Mouse (Mus musculus) thymus, postnatal 0 days (tissue): Measurements from ENCODE around the gene Syce2. TPM values are rescaled to one million over a fixed set of nuclear protein-coding genes. Genes with fewer than 3 reads are reported as not detected.

Experiments used
- DNase-seq: peaks from one replicate; pipeline ENCODE4 v3.0.0-alpha.2; 2015; ENCODE audit warnings: low spot score
- microRNA-seq: library from miRNA; unstranded; fragments of <30 nt; microRNA quantifications from one replicate; pipeline ENCODE4, GENCODE M21; 2016; ENCODE audit warnings: borderline number of aligned reads
- polyA plus RNA-seq: library from polyadenylated mRNA; unstranded; fragments of >200 nt; fragmentation: Nextera tagmentation; extraction: Ambion mirVana; gene quantifications from 2 replicates; pipeline ENCODE4 v1.2.1, GENCODE M21; 2015

Gene Syce2
- polyA plus RNA-seq, 1 experiment from 2014 or later: 104 TPM

- no peak for DNase-seq
These were observed 55.6 kb downstream of the Syce2 start for GRCm38 (mm10) chr8:84927513-84927912.

GRCm38 (mm10) chr8:84928456-84929306 lies 56.8 kb downstream of the Syce2 start:
- peak; percentile 54 for DNase-seq

- DNase-seq: no peak
These were observed 58.7 kb downstream of the Syce2 start for GRCm38 (mm10) chr8:84930582-84930981.

- DNase-seq: no peak
These were observed 62.1 kb downstream of the Syce2 start for GRCm38 (mm10) chr8:84933767-84934559.

GRCm38 (mm10) chr8:84934860-84935259 lies 62.9 kb downstream of the Syce2 start:
- DNase-seq: no peak

- DNase-seq: no peak
These were observed 63.6 kb downstream of the Syce2 start for GRCm38 (mm10) chr8:84935489-84935888.

- DNase-seq: no peak
These were observed 64.4 kb downstream of the Syce2 start for GRCm38 (mm10) chr8:84936041-84936961.

GRCm38 (mm10) chr8:84936962-84937546 lies 65.1 kb downstream of the Syce2 start, which contains the start of gene Mast1:
Gene Mast1 (minus strand): TSS chr8:84937359.
- peak; percentile 46 for DNase-seq

Small RNA genes within 50 kb of the gene (microRNA-seq; reads per million reads assigned to microRNA genes)
- gene Gm24197: not detected
- gene Mir7069: 3.3 reads per million

Other genes starting within 250 kb of the Syce2 start
- 76.9 and 86.0 TPM in 2 replicates for gene Ier2, start 209.3 kb upstream of the Syce2 start, polyA plus RNA-seq
- 50.0 and 51.5 TPM in 2 replicates for gene Trmt1, start 185.8 kb upstream of the Syce2 start, polyA plus RNA-seq
- gene Nacc1, start 184.2 kb upstream of the Syce2 start, polyA plus RNA-seq: 12.1 TPM in 2 replicates
- 8.1 and 8.8 TPM in 2 replicates for gene Lyl1, start 170.7 kb upstream of the Syce2 start, polyA plus RNA-seq
- gene G430095P16Rik, start 149.1 kb upstream of the Syce2 start, polyA plus RNA-seq: 2.4 and 3.6 TPM in 2 replicates
- 7.2 and 11.7 TPM in 2 replicates for gene Nfix, start 71.8 kb upstream of the Syce2 start, polyA plus RNA-seq
- gene Dand5, start 49.3 kb upstream of the Syce2 start, polyA plus RNA-seq: 4.0 and 4.4 TPM in 2 replicates
- 56.4 and 57.4 TPM in 2 replicates for gene Gadd45gip1, start 40.6 kb upstream of the Syce2 start, polyA plus RNA-seq
- 120 and 141 TPM in 2 replicates for gene Rad23a, start 31.4 kb upstream of the Syce2 start, polyA plus RNA-seq
- gene Calr, start 25.2 kb upstream of the Syce2 start, polyA plus RNA-seq: 383 and 479 TPM in 2 replicates
- 92.4 and 93.1 TPM in 2 replicates for gene Farsa, start 15.1 kb upstream of the Syce2 start, polyA plus RNA-seq
- 27.1 and 29.1 TPM in 2 replicates for gene Gcdh, start 21.8 kb downstream of the Syce2 start, polyA plus RNA-seq
- 0.37 and 0.43 TPM in 2 replicates for gene Klf1, start 29.8 kb downstream of the Syce2 start, polyA plus RNA-seq
- 12.8 and 12.9 TPM in 2 replicates for gene Dnase2a, start 36.4 kb downstream of the Syce2 start, polyA plus RNA-seq
- 0.08 and 0.22 TPM in 2 replicates for gene Mast1, start 65.2 kb downstream of the Syce2 start, polyA plus RNA-seq
- gene Rtbdn, start 74.9 kb downstream of the Syce2 start, polyA plus RNA-seq: 0.10 and 0.23 TPM in 2 replicates
- not detected in 2 replicates for gene Gm49661, start 97.3 kb downstream of the Syce2 start, polyA plus RNA-seq
- gene Prdx2, start 97.5 kb downstream of the Syce2 start, polyA plus RNA-seq: 450 and 476 TPM in 2 replicates
- gene Rnaseh2a, start 97.7 kb downstream of the Syce2 start, polyA plus RNA-seq: 150 TPM in 2 replicates
- 71.2 and 71.6 TPM in 2 replicates for gene Junb, start 106.6 kb downstream of the Syce2 start, polyA plus RNA-seq
- gene Hook2, start 118.5 kb downstream of the Syce2 start, polyA plus RNA-seq: 14.9 and 16.0 TPM in 2 replicates
- 0.12 TPM in 1 of 2 replicates, not detected in the other for gene Best2, start 142.4 kb downstream of the Syce2 start, polyA plus RNA-seq
- gene Asna1, start 153.2 kb downstream of the Syce2 start, polyA plus RNA-seq: 90.7 and 95.8 TPM in 2 replicates
- 172 and 191 TPM in 2 replicates for gene Trir, start 154.7 kb downstream of the Syce2 start, polyA plus RNA-seq
- 27.4 and 29.0 TPM in 2 replicates for gene Tnpo2, start 164.8 kb downstream of the Syce2 start, polyA plus RNA-seq
- 15.0 and 18.0 TPM in 2 replicates for gene Fbxw9, start 187.9 kb downstream of the Syce2 start, polyA plus RNA-seq
- not detected in 2 replicates for gene Gm5741, start 195.9 kb downstream of the Syce2 start, polyA plus RNA-seq
- gene Dhps, start 199.6 kb downstream of the Syce2 start, polyA plus RNA-seq: 78.0 and 80.5 TPM in 2 replicates
- 142 and 149 TPM in 2 replicates for gene Wdr83os, start 208.6 kb downstream of the Syce2 start, polyA plus RNA-seq
- 53.4 and 54.2 TPM in 2 replicates for gene Wdr83, start 209.2 kb downstream of the Syce2 start, polyA plus RNA-seq
- gene Man2b1, start 211.2 kb downstream of the Syce2 start, polyA plus RNA-seq: 64.0 and 68.4 TPM in 2 replicates